ENCODE assay signal across 22 mouse cellular contexts in genomic region chr8:87094685-87095084, GRCm38 (mm10).
A peak's percentile ranks its signal among the peaks of the same experiment; 100 is the strongest.
DNase-seq lines count a peak whose midpoint lies in the region; ATAC-seq lines count a peak whose summit lies in the region.
"Had no signal": no experiment of that assay in that cellular context is flagged by ENCODE, and none has a peak within 500 bp of the region (broad histone marks: within the 10 kb centered on the region; RNA-seq: fewer than 3 reads in every experiment).

No protein-coding gene starts in this region.

- H3K4me2 ChIP-seq in heart, embryonic 11.5 days: no peak overlapping the region
- H3K4me2 ChIP-seq: forebrain, embryonic 13.5 days; heart, embryonic 15.5 days; hindbrain, embryonic 15.5 days; liver, embryonic 13.5 days; midbrain, embryonic 11.5 days; neural tube, embryonic 13.5 days had no signal

- H3K4me3 ChIP-seq in heart, embryonic 11.5 days (ENCODE audit: low read depth, low read length): no peak overlapping the region
- H3K4me3 ChIP-seq: embryonic facial prominence, embryonic 10.5 days; forebrain, embryonic 13.5 days; heart, embryonic 15.5 days; hindbrain, embryonic 15.5 days; layer of hippocampus, adult 2 months; limb, embryonic 10.5 days; liver, embryonic 13.5 days; neural tube, embryonic 13.5 days had no signal

- no peaks in the 10 kb centered on the region for H3K4me1 ChIP-seq in heart, embryonic 11.5 days (ENCODE audit: control insufficient read depth, insufficient read depth, low read length)
- H3K4me1 ChIP-seq: forebrain, embryonic 13.5 days; heart, embryonic 15.5 days; liver, embryonic 13.5 days had no signal

- H3K9me3 ChIP-seq in heart, embryonic 11.5 days (replicated peaks; ENCODE audit: control insufficient read depth, low read length): no peaks in the 10 kb centered on the region
- H3K9me3 ChIP-seq: embryonic facial prominence, embryonic 10.5 days; forebrain, embryonic 13.5 days; heart, embryonic 15.5 days; hindbrain, embryonic 15.5 days; limb, embryonic 10.5 days; liver, embryonic 13.5 days; neural tube, embryonic 13.5 days had no signal

- no peak overlapping the region for H3K9ac ChIP-seq in heart, embryonic 11.5 days (ENCODE audit: low read depth, low read length)
- H3K9ac ChIP-seq: forebrain, embryonic 13.5 days; heart, embryonic 15.5 days; hindbrain, embryonic 15.5 days; liver, embryonic 13.5 days; neural tube, embryonic 13.5 days had no signal

- ATAC-seq in heart, embryonic 11.5 days (replicated peaks; ENCODE audit: insufficient number of reproducible peaks, low FRiP score, low TSS enrichment): no peak
- ATAC-seq: forebrain, embryonic 13.5 days; intestine, embryonic 16.5 days had no signal

- intact Hi-C loops in heart, postnatal 14 days (cut with DNase I): no loop called here

- H3K27ac ChIP-seq in heart, embryonic 11.5 days (ENCODE audit: low read depth, low read length): no peak overlapping the region
- H3K27ac ChIP-seq: embryonic facial prominence, embryonic 10.5 days; forebrain, embryonic 13.5 days; heart, embryonic 15.5 days; hindbrain, embryonic 15.5 days; layer of hippocampus, adult 2 months; limb, embryonic 10.5 days; liver, embryonic 13.5 days; macrophage; neural tube, embryonic 13.5 days had no signal

- 67% methylated on average over 4 of the region's 4 CpGs for WGBS in heart, embryonic 11.5 days (ENCODE audit: insufficient replicate concordance)

- no peaks in the 10 kb centered on the region for H3K27me3 ChIP-seq in heart, embryonic 11.5 days (ENCODE audit: control insufficient read depth, insufficient read depth, low read length)
- H3K27me3 ChIP-seq: forebrain, embryonic 13.5 days; heart, embryonic 15.5 days; hindbrain, embryonic 15.5 days; liver, embryonic 13.5 days; neural tube, embryonic 13.5 days had no signal

- no peaks in the 10 kb centered on the region for H3K36me3 ChIP-seq in heart, embryonic 11.5 days (ENCODE audit: control insufficient read depth, insufficient read depth, low read length)
- H3K36me3 ChIP-seq: embryonic facial prominence, embryonic 10.5 days; heart, embryonic 15.5 days; hindbrain, embryonic 15.5 days; limb, embryonic 10.5 days; liver, embryonic 13.5 days; neural tube, embryonic 13.5 days had no signal

- DNase-seq in heart, adult 18-20 months: peak; percentile 11 to 45
- peak; percentile 24 for DNase-seq in ovary, postnatal 36 days (ENCODE audit: low spot score)
- no peak for DNase-seq in ovary, postnatal 10 days (ENCODE audit: low spot score)
- DNase-seq in heart, postnatal 14 days: peak; percentile 16
- no peak for DNase-seq in right cerebral cortex, postnatal 36 days (ENCODE audit: low spot score in 2 of 2)
- no peak for DNase-seq in urinary bladder, adult 18-20 months (ENCODE audit: low spot score in 2 of 2)
- DNase-seq: cerebellum, adult 11 months; cerebellum, postnatal 36 days; liver, embryonic 13.5 days; retina, postnatal 1 day; thymus, adult 18-20 months had no signal

Comparison
In these comparisons a context has a peak if more than half of its experiments do, and no peak if none do; other contexts are left out.
1. DNase-seq: peak in heart, adult 18-20 months (2 of 2), ovary, postnatal 36 days (single experiment) and heart, postnatal 14 days (2 of 2); none in ovary, postnatal 10 days (single experiment), right cerebral cortex, postnatal 36 days (0 of 2) and urinary bladder, adult 18-20 months (0 of 2).